Mouse (Mus musculus): ENCODE measurements around the gene Rtkn.

The Rtkn gene

DNA sequence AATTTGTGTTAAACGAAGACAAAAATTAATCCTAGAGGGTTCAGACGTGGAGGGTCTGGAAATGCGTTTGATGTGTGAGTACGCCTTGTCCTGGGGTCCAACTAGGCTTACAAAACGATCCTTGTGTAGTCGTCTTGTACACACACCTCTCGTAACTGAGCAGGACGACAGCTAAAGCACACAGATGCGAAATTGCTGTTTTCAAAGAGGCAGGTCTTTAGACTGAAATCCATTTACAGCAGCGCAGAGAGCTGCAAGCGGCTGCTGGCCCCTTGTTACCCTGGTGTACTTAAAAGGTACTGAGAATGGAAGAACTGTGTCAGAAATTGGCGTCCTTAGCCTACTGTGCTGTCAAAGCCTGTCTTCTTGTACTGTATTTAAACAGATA lies 31.0 kb downstream of the Rtkn start:
- TF ChIP-seq GATA4 (IDR thresholded peaks at IDR 0.05; ENCODE audit: insufficient replicate concordance, low read length): no peak

DNA sequence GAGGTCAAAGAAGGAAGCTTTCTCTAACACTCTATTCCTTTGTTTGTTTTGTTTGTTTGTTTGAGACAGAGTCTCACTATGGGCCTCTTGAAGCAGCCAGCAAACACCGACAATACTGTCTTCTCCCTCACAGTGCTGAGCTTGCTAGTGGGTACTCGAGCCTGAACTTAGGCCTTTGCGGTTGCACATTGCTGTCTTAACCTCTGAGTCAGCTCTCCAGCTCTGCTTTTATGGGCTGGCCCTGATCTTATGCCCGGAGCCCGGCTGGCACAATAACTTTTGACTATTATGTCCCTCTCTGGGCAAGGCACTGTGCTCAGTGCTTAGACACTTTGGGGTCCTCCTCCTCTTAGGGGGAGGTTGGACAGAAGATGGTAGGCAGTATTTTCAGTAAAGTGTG lies 34.6 kb downstream of the Rtkn start:
- TF ChIP-seq GATA4 (IDR thresholded peaks at IDR 0.05; ENCODE audit: insufficient replicate concordance, low read length): no peak

DNA sequence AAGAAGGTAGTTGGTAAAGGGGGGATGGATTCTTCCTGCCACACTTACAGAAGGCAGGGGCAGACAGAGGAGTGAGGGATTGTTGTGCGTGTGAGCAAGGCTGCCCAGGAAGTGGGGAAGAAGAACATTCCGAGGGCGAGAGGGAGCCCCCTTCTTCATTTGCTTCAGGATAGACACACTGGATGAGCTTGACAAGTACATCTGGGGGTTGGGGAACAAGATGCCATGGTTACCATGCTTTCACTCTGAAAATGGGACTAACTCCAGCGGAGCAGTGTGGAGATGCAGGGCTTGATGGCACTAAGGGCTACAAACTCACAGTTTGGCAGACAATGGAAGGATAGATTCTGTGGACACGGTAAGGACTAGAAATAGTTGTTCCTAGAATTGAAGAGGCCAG lies 35.8 kb downstream of the Rtkn start:
- no peak for TF ChIP-seq GATA4 (IDR thresholded peaks at IDR 0.05; ENCODE audit: insufficient replicate concordance, low read length)

DNA sequence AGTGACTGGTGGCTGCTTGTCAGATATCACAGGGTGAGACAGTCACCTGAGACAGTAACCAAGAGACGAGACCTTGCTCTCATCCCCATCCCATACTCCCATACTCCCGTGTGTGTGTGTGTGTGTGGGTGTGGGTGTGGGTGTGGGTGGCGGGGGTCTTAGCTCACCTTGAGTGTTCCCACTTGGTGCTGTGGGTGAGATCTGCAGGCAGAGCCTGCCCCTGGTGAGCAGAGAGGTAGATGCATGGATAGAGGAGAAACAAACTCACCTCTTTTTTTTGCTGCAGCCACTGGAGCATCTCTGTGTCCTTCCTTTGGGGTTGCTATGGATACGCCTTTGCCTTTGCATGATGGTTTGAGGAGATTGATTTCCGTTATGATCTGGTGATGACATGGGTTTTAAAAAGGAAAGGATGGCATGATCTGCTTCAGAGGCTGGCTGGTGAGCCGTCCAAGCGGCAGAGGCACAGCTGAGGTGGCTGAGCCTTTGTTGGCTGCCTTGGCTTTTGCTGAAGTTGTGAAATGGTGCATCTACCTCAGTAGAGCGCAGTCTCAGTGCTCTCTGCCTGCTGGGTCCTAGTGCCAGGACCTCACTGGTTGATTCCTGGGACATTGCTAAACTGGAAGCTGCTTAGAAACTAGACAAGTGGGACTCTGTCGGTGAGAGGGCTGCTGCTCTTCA lies 37.1 kb downstream of the Rtkn start:
- no peak for TF ChIP-seq GATA4 (IDR thresholded peaks at IDR 0.05; ENCODE audit: insufficient replicate concordance, low read length)

DNA sequence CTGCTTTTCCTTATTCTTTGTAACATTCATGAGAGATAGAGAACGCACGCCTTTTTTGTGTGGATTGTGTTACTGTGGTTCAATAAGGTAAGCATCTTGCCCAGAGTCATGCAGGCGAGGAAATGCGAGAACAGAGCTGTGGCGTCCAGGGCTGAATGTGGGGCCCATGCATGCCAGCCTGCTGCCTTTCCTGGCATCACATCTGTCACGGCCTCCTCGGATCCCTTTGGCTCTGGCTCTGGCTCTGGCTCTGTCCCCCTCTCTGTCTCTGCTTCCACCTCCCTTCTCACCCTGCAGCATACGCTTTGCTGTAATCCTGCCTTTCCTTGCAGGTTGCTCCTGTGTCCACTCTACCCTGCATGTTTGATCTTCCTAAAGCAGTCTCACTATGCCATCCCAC lies 40.7 kb downstream of the Rtkn start:
- no peak for TF ChIP-seq GATA4 (IDR thresholded peaks at IDR 0.05; ENCODE audit: insufficient replicate concordance, low read length)

DNA sequence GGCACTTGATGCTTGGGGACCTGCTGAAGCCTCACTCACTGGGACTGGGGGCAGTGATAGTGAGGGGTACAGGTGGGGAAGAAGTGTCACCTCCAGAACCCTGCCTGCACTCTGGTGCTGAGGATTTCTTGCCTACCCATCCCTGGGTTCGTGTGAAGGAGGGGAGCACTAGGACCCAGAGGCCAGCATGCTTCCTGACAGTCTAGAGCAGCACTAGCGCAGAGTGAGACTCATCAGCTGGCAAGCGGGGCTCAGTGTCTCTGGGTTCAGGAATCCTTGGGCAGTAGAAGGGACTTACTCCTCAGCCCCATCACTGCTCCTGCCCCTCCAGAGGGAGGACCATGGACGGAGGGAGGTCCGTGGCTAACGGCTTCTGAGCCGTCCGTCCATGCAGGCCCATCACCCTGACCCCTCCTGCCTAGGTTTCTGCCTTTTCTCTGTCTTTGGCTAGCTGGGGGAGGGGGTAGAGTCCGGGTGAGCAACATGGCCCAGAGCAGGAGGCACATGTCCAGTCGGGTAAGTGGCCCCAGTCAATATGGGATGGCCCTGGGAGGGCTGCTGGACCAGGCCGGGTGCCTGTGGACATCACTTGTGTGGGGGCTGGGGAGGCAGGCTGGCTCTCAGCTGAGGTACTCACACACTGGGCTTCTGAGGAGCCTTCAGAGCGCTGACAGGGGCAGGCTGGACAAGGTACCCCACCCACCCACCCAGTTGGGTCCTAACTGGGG lies 44.3 kb downstream of the Rtkn start:
- TF ChIP-seq GATA4 (IDR thresholded peaks at IDR 0.05; ENCODE audit: insufficient replicate concordance, low read length): no peak

DNA sequence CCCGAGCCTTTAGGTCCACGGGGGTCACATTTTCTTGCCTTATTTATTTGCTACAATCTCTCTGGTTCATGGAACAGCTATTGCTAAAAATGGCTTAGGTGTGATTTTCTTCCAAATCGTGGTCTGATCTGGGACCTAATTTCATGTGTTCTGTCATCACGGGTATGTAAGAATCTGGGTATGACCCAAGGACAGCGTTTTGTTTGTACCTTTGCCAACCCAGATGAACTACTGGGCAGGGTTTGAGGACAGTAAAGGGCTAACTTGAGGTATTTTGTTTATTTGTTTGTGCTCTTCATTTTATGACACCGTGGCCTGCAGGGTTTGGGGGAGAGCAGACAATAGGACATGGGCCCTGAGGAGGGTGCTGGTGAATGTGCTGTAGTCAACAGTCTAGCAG lies 45.3 kb downstream of the Rtkn start:
- TF ChIP-seq GATA4 (IDR thresholded peaks at IDR 0.05; ENCODE audit: insufficient replicate concordance, low read length): no peak

DNA sequence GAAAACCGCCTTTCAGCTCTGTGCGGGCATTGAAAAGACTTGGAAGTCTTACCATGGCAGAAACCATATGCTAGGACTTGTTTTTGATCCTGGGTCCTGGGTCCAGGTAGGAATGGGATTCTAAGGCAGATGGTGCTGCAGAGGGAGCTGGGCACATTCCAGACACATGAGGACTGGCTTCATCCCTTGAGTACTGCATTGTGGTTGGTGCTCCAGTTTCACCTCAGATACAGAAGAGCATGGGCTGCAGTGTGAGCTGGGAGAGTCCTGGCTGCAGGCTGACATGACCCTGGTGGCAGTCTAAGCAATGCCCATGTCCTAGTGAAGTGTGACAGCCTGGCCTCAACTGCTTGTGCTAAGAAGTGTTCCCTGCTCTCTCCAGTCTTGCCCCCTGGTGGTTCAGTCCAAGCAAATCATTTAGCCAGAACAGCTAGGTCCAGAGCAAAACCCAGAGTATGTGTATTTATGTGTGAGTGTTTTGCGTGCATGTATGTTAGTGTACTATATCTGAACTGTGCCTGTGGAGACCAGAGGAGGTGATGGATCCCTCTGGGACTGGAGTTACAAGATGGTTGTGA lies 49.7 kb downstream of the Rtkn start:
- TF ChIP-seq GATA4 (IDR thresholded peaks at IDR 0.05; ENCODE audit: insufficient replicate concordance, low read length): no peak

DNA sequence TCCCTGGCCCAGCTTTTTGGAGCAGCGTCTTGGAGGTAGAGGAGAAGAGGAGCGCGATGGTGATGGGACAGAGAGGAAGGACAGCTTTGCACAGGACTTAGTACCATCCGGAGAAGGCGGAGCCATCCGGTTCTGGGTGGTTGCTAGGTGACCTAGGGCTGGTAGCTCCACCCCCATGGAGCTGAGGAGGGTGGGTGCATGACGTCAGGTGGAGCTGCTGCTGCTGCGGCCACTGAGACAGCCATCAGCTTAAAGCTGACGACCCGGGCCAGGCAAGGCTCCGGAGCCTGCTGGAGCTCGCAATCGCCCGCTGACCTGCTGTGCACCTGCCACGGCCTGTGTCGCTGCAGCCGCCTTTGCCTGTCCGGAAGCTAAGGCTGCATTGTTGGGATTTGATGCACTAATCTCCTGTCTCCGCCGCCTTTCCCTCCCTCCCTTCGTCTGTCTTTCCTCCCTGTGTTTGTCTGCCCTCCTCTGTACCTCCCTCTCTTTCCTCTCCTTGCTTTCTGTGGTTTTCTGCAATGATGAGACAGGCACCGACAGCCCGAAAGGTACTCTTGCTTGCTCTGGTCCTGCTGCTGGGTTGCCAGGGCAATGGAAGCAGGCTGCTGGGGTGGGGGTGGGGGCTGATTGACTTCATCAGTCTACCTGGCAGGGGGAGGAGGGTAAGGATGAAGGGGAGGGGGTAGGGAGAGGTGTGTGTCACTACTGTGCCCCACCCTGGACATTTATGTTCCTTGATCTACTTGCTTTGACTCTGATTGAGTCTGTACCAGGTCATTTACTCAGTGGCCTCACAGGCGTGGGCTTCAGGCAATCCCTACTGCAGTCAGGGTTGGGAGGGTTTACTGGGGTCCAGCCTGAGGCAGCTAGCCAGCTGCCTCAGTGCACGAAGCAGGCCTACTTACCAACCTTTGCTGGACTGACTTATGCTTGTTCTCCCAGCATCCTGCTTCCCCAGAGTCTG lies 50.9 kb downstream of the Rtkn start:
- TF ChIP-seq GATA4 (IDR thresholded peaks at IDR 0.05; ENCODE audit: insufficient replicate concordance, low read length): no peak

DNA sequence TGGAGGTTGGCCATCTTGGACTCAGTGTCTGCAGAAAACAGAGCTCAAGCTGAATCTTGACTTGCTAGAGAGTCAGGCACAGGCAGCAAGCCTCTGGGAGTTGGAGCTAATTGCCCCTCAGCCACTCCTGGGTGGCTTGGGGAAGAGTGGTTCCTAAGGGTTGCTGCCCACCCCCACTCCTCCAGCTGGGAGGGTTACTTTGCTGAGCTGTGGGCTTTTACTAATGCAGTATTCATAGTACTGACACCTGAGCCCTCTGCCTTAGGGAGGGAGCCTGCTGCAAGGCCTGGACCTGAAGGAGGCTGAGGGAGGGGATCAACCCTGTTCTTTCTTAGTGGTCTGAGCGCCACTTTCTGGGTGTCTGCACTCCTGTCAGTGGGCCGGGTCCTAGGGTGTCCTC lies 51.7 kb downstream of the Rtkn start:
- no peak for TF ChIP-seq GATA4 (IDR thresholded peaks at IDR 0.05; ENCODE audit: insufficient replicate concordance, low read length)

DNA sequence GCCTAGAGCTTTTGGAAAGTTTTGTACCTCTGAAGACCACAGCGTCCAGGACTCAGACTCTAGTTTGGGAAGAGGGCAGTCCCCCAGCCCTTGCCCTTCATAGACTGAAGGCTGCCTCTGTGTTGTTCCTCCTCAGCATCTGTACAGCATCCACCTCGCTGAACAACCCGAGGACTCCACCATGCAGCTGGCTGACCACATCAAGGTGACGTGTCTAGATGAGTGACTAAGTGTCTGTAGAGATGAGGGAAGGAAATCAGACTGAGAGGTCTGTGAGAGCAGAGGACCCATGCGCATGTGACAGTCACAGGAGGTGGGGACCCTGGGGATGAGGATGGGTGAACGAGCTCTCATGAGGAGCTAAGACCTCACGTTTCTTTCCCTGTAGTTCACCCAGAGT lies 58.3 kb downstream of the Rtkn start:
- no peak for TF ChIP-seq GATA4 (IDR thresholded peaks at IDR 0.05; ENCODE audit: insufficient replicate concordance, low read length)

DNA sequence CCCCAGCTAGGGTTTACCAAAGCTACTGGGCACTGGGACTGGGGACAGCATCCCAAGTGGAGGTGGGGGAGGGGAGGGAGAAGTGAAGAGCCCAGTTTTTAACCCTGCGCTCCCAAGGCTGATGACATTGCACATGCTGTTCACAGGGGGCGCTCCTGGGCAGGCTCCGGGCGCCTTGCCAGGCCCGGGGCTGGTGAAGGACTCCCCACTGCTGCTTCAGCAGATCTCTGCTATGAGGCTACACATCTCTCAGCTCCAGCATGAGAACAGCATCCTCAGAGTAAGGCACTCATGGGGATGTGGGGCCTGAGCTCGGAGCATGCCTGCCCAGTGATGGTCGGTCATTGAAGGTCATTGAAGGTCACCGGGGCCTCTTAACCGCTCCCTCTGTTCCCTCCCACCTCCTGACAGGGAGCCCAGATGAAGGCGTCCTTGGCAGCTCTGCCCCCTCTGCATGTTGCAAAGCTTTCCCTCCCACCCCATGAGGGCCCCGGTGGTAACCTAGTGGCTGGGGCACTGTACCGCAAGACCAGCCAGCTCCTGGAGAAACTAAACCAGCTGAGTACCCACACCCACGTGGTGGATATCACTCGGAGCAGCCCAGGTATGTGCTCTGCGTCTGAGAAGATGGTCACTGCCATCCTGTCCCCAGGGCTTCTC lies 62.2 kb downstream of the Rtkn start:
- TF ChIP-seq GATA4 (IDR thresholded peaks at IDR 0.05; ENCODE audit: insufficient replicate concordance, low read length): no peak

All from liver, adult (tissue).